Mouse (Mus musculus): Measurements from ENCODE around the gene Sipa1l2. TPM values are rescaled to one million over a fixed set of nuclear protein-coding genes. Genes with fewer than 3 reads are reported as not detected.

Sipa1l2 gene
- polyA plus RNA-seq, 1 experiment from 2014 or later = 7.2 TPM

DNA sequence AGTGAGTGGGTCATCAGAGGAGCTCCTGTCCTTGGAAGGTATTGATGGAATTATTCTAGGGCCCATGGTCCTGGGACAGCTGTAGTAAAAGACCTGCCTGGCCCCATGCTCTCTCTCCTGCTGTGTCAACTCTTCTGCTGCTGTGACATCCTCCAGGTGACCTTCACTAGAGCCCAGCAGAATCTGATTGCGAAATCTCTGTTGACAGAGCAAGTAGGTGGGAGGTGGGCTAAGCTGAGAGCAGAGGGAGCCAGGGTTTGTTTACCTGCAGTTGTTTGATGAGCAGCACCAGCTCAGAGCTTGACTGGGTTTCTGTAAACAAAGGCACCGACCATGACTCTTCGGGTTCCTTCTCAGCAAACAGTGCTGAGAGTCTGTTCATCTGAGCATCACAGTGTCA lies 187.9 kb downstream of the Sipa1l2 start:
- no peak overlapping the region for H3K9ac ChIP-seq (ENCODE audit: low read length)
- H3K27ac ChIP-seq (ENCODE audit: low read depth) = no peak overlapping the region
- H3K36me3 ChIP-seq (ENCODE audit: control insufficient read depth, insufficient read depth, low read length) = no peaks in the 10 kb centered on the region
- DNase-seq (ENCODE audit: low spot score) = no peak
- no peak overlapping the region for H3K4me3 ChIP-seq (ENCODE audit: low read depth, low read length)
- H3K9me3 ChIP-seq (ENCODE audit: control insufficient read depth, low read length) = no peaks in the 10 kb centered on the region
- WGBS = 22% methylated on average over 3 of the region's 3 CpGs
- ATAC-seq (replicated peaks; ENCODE audit: low FRiP score, low TSS enrichment, low read depth) = peak; percentile 40; the same call in 1 of the 2 replicates
- no peak overlapping the region for H3K4me2 ChIP-seq (ENCODE audit: low read length)
- peaks cover 11% of the 10 kb centered on the region; the same call in 1 of the 2 replicates for H3K4me1 ChIP-seq (replicated peaks; ENCODE audit: control insufficient read depth, insufficient read depth, low read length)
- no peaks in the 10 kb centered on the region for H3K27me3 ChIP-seq (replicated peaks; ENCODE audit: control insufficient read depth, insufficient read depth, low read length)

- H3K9me3 ChIP-seq (ENCODE audit: control insufficient read depth, low read length) = no peaks in the 10 kb centered on the region
- DNase-seq (ENCODE audit: low spot score) (no peak), ATAC-seq (replicated peaks; ENCODE audit: low FRiP score, low TSS enrichment, low read depth) (no peak)
- H3K27me3 ChIP-seq (replicated peaks; ENCODE audit: control insufficient read depth, insufficient read depth, low read length) = no peaks in the 10 kb centered on the region
- WGBS = 59% methylated on average over 7 of the region's 7 CpGs
- H3K36me3 ChIP-seq (ENCODE audit: control insufficient read depth, insufficient read depth, low read length) = no peaks in the 10 kb centered on the region
- no peak overlapping the region for H3K4me2 ChIP-seq (ENCODE audit: low read length)
- H3K4me3 ChIP-seq (ENCODE audit: low read depth, low read length) = no peak overlapping the region
- 0 out of 2 replicates have a peak, but pooled peaks cover 8% of the 10 kb centered on the region for H3K4me1 ChIP-seq (replicated peaks; ENCODE audit: control insufficient read depth, insufficient read depth, low read length)
- no peak overlapping the region for H3K9ac ChIP-seq (ENCODE audit: low read length)
- no peak overlapping the region for H3K27ac ChIP-seq (ENCODE audit: low read depth)
Observed at GRCm38 (mm10) chr8:125379939-125380338, 189.7 kb downstream of the Sipa1l2 start.

DNA sequence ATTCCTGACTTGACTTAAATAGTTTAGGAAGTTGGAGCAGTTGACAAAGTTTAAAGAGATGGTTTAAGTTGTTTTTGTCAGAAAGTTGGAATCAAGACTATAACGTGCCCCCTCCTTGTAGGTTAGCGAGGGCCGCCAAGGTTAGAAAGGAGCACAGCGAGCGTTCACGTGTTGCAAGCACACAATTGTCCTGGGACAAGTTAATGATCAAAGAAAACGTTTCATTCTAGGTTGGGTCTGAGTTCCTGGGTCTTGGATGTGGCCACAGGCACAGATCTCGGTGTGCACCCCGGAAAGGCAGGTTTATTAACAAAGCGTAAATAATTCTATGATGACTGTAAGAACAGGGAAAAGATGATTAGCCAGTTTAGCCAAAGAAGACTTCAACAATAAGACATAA lies 190.5 kb downstream of the Sipa1l2 start:
- H3K4me1 ChIP-seq (replicated peaks; ENCODE audit: control insufficient read depth, insufficient read depth, low read length) = 0 out of 2 replicates have a peak, but pooled peaks cover 8% of the 10 kb centered on the region
- no peak overlapping the region for H3K4me3 ChIP-seq (ENCODE audit: low read depth, low read length)
- ATAC-seq (replicated peaks; ENCODE audit: low FRiP score, low TSS enrichment, low read depth) = no peak
- WGBS = 63% methylated on average over 10 of the region's 10 CpGs
- no peak for DNase-seq (ENCODE audit: low spot score)
- no peak overlapping the region for H3K27ac ChIP-seq (ENCODE audit: low read depth)
- no peaks in the 10 kb centered on the region for H3K36me3 ChIP-seq (ENCODE audit: control insufficient read depth, insufficient read depth, low read length)
- no peaks in the 10 kb centered on the region for H3K9me3 ChIP-seq (ENCODE audit: control insufficient read depth, low read length)
- no peak overlapping the region for H3K9ac ChIP-seq (ENCODE audit: low read length)
- no peaks in the 10 kb centered on the region for H3K27me3 ChIP-seq (replicated peaks; ENCODE audit: control insufficient read depth, insufficient read depth, low read length)
- no peak overlapping the region for H3K4me2 ChIP-seq (ENCODE audit: low read length)

GRCm38 (mm10) chr8:125377704-125378103 lies 191.9 kb downstream of the Sipa1l2 start:
- H3K9me3 ChIP-seq (ENCODE audit: control insufficient read depth, low read length) = no peaks in the 10 kb centered on the region
- no peak overlapping the region for H3K27ac ChIP-seq (ENCODE audit: low read depth)
- no peak for ATAC-seq (replicated peaks; ENCODE audit: low FRiP score, low TSS enrichment, low read depth)
- no peak overlapping the region for H3K4me3 ChIP-seq (ENCODE audit: low read depth, low read length)
- no peaks in the 10 kb centered on the region for H3K36me3 ChIP-seq (ENCODE audit: control insufficient read depth, insufficient read depth, low read length)
- no peaks in the 10 kb centered on the region for H3K27me3 ChIP-seq (replicated peaks; ENCODE audit: control insufficient read depth, insufficient read depth, low read length)
- 0 out of 2 replicates have a peak, but pooled peaks cover 8% of the 10 kb centered on the region for H3K4me1 ChIP-seq (replicated peaks; ENCODE audit: control insufficient read depth, insufficient read depth, low read length)
- WGBS = 88% methylated on average over 3 of the region's 3 CpGs
- DNase-seq (ENCODE audit: low spot score) = no peak
- H3K9ac ChIP-seq (ENCODE audit: low read length) = no peak overlapping the region
- H3K4me2 ChIP-seq (ENCODE audit: low read length) = no peak overlapping the region

GRCm38 (mm10) chr8:125376448-125376845 lies 193.2 kb downstream of the Sipa1l2 start:
- Histone ChIP-seq H3K9ac (ENCODE audit: low read length) (no peak overlapping the region), H3K4me1 (replicated peaks; ENCODE audit: control insufficient read depth, insufficient read depth, low read length) (0 out of 2 replicates have a peak, but pooled peaks cover 4% of the 10 kb centered on the region), H3K9me3 (ENCODE audit: control insufficient read depth, low read length) (no peaks in the 10 kb centered on the region), H3K4me2 (ENCODE audit: low read length) (no peak overlapping the region), H3K4me3 (ENCODE audit: low read depth, low read length) (no peak overlapping the region), H3K27me3 (replicated peaks; ENCODE audit: control insufficient read depth, insufficient read depth, low read length) (no peaks in the 10 kb centered on the region), H3K27ac (ENCODE audit: low read depth) (no peak overlapping the region), H3K36me3 (ENCODE audit: control insufficient read depth, insufficient read depth, low read length) (no peaks in the 10 kb centered on the region)
- WGBS = 50% methylated on average over 6 of the region's 6 CpGs
- no peak for DNase-seq (ENCODE audit: low spot score)
- ATAC-seq (replicated peaks; ENCODE audit: low FRiP score, low TSS enrichment, low read depth) = no peak

- ATAC-seq (replicated peaks; ENCODE audit: low FRiP score, low TSS enrichment, low read depth) (no peak), DNase-seq (ENCODE audit: low spot score) (no peak)
- Histone ChIP-seq H3K9me3 (ENCODE audit: control insufficient read depth, low read length) (no peaks in the 10 kb centered on the region), H3K36me3 (ENCODE audit: control insufficient read depth, insufficient read depth, low read length) (no peaks in the 10 kb centered on the region), H3K9ac (ENCODE audit: low read length) (no peak overlapping the region), H3K27ac (ENCODE audit: low read depth) (no peak overlapping the region), H3K4me2 (ENCODE audit: low read length) (no peak overlapping the region), H3K27me3 (replicated peaks; ENCODE audit: control insufficient read depth, insufficient read depth, low read length) (no peaks in the 10 kb centered on the region), H3K4me1 (replicated peaks; ENCODE audit: control insufficient read depth, insufficient read depth, low read length) (0 out of 2 replicates have a peak, but pooled peaks cover 4% of the 10 kb centered on the region), H3K4me3 (ENCODE audit: low read depth, low read length) (no peak overlapping the region)
- 46% methylated on average over 8 of the region's 8 CpGs for WGBS
Observed at GRCm38 (mm10) chr8:125375659-125376447, 193.8 kb downstream of the Sipa1l2 start.

DNA sequence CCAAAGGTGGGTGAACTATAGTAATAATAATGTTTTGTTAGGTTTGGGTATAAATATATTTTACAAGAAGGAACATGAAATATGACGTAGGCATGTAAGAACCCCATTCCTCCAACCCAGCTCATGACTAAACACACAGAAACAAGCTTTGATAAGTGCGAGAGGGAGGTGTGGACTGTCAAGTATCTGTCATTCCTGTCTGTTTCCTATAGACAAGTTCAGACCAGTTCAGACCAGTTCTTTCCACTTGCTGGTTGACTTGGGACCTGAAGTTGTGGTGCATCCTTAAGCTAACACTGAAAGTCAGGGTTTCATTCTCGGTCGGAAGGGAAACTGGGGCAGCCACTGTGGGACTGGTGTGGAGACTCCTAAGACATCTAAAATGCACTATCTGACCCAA lies 197.0 kb downstream of the Sipa1l2 start:
- 88% methylated on average over 4 of the region's 4 CpGs for WGBS
- peaks cover 12% of the 10 kb centered on the region for H3K4me1 ChIP-seq (replicated peaks; ENCODE audit: control insufficient read depth, insufficient read depth, low read length)
- H3K4me2 ChIP-seq (ENCODE audit: low read length) = no peak overlapping the region
- no peak overlapping the region for H3K4me3 ChIP-seq (ENCODE audit: low read depth, low read length)
- no peak overlapping the region for H3K27ac ChIP-seq (ENCODE audit: low read depth)
- no peak for ATAC-seq (replicated peaks; ENCODE audit: low FRiP score, low TSS enrichment, low read depth)
- H3K36me3 ChIP-seq (ENCODE audit: control insufficient read depth, insufficient read depth, low read length) = no peaks in the 10 kb centered on the region
- H3K27me3 ChIP-seq (replicated peaks; ENCODE audit: control insufficient read depth, insufficient read depth, low read length) = no peaks in the 10 kb centered on the region
- no peak for DNase-seq (ENCODE audit: low spot score)
- no peaks in the 10 kb centered on the region for H3K9me3 ChIP-seq (ENCODE audit: control insufficient read depth, low read length)
- H3K9ac ChIP-seq (ENCODE audit: low read length) = no peak overlapping the region

DNA sequence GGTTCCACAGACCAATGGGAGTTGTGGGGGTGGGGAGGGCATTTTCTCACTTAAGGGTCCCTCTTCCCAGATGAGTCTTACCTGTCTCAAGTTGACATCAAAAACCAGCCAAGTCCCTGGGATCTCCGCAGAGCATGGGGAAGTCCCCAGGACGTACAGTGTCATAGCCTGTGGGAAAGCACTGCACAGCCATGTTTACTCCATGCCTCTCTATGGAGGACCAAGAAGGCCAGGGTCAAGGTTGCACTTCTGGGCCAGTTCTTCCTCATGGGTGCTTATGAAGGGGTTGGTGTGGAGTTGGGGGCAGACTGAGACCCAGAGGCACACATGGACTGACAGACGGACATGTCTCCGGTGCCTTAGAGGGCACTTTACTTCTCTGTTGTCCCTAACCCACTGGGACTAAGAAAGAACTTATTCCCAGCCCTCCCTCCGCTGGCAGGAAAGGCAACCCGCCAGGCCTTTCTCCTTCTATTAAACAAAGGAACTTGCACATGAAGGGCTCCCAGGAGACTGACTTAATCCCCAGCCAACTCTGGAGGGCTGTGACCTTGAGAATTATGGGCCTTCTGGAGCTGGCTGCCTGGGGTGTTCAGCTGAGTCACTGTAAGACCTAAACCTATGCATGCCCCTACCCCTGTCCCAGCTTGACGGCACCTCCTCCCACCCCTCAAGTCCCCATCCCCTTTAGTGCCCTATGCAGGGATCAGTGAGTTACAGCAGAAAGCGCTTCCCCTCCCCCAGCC lies 199.9 kb downstream of the Sipa1l2 start:
- Histone ChIP-seq H3K9me3 (ENCODE audit: control insufficient read depth, low read length) (no peaks in the 10 kb centered on the region), H3K9ac (ENCODE audit: low read length) (no peak overlapping the region), H3K4me1 (replicated peaks; ENCODE audit: control insufficient read depth, insufficient read depth, low read length) (peaks cover 8% of the 10 kb centered on the region), H3K27ac (ENCODE audit: low read depth) (peak overlapping the region; percentile 73), H3K27me3 (replicated peaks; ENCODE audit: control insufficient read depth, insufficient read depth, low read length) (no peaks in the 10 kb centered on the region), H3K36me3 (ENCODE audit: control insufficient read depth, insufficient read depth, low read length) (no peaks in the 10 kb centered on the region), H3K4me2 (ENCODE audit: low read length) (no peak overlapping the region), H3K4me3 (ENCODE audit: low read depth, low read length) (no peak overlapping the region)
- no peak for ATAC-seq (replicated peaks; ENCODE audit: low FRiP score, low TSS enrichment, low read depth)
- DNase-seq (ENCODE audit: low spot score) = no peak
- 44% methylated on average over 8 of the region's 8 CpGs for WGBS
